Mouse (Mus musculus): Measurements from ENCODE around the gene Zmynd8. TPM values are rescaled to one million over a fixed set of nuclear protein-coding genes. Genes with fewer than 3 reads are reported as not detected.

Zmynd8 gene
- total RNA-seq, 2 experiments from 2014 or later = 33.7 to 53.0 TPM

GRCm38 (mm10) chr2:165840852-165841251, 58.0 kb downstream of the Zmynd8 start:
- no peak for ATAC-seq (replicated peaks; ENCODE audit: poor library complexity, severe bottlenecking)

GRCm38 (mm10) chr2:165839317-165839652, 59.5 kb downstream of the Zmynd8 start:
- no peak for ATAC-seq (replicated peaks; ENCODE audit: poor library complexity, severe bottlenecking)

- no peak for ATAC-seq (replicated peaks; ENCODE audit: poor library complexity, severe bottlenecking)
These were observed 60.1 kb downstream of the Zmynd8 start for GRCm38 (mm10) chr2:165838606-165839316.

- ATAC-seq (replicated peaks; ENCODE audit: poor library complexity, severe bottlenecking) = no peak
These were observed 64.2 kb downstream of the Zmynd8 start for GRCm38 (mm10) chr2:165834601-165835000.

GRCm38 (mm10) chr2:165833468-165833867, 65.3 kb downstream of the Zmynd8 start:
- no peak for ATAC-seq (replicated peaks; ENCODE audit: poor library complexity, severe bottlenecking)

GRCm38 (mm10) chr2:165832720-165833119, 66.1 kb downstream of the Zmynd8 start:
- no peak for ATAC-seq (replicated peaks; ENCODE audit: poor library complexity, severe bottlenecking)

GRCm38 (mm10) chr2:165832295-165832694, 66.5 kb downstream of the Zmynd8 start:
- ATAC-seq (replicated peaks; ENCODE audit: poor library complexity, severe bottlenecking) = no peak

GRCm38 (mm10) chr2:165831637-165832289, 67.1 kb downstream of the Zmynd8 start:
- no peak for ATAC-seq (replicated peaks; ENCODE audit: poor library complexity, severe bottlenecking)

GRCm38 (mm10) chr2:165828770-165829169, 70.0 kb downstream of the Zmynd8 start:
- no peak for ATAC-seq (replicated peaks; ENCODE audit: poor library complexity, severe bottlenecking)

GRCm38 (mm10) chr2:165825964-165826712, 72.7 kb downstream of the Zmynd8 start:
- ATAC-seq (replicated peaks; ENCODE audit: poor library complexity, severe bottlenecking) = peak; percentile 49

GRCm38 (mm10) chr2:165825261-165825900, 73.4 kb downstream of the Zmynd8 start:
- no peak for ATAC-seq (replicated peaks; ENCODE audit: poor library complexity, severe bottlenecking)

- ATAC-seq (replicated peaks; ENCODE audit: poor library complexity, severe bottlenecking) = no peak
These were observed 74.0 kb downstream of the Zmynd8 start for GRCm38 (mm10) chr2:165824826-165825225.

GRCm38 (mm10) chr2:165822478-165822877, 76.3 kb downstream of the Zmynd8 start:
- ATAC-seq (replicated peaks; ENCODE audit: poor library complexity, severe bottlenecking) = no peak

- ATAC-seq (replicated peaks; ENCODE audit: poor library complexity, severe bottlenecking) = no peak
These were observed 77.1 kb downstream of the Zmynd8 start for GRCm38 (mm10) chr2:165821671-165822070.

- no peak for ATAC-seq (replicated peaks; ENCODE audit: poor library complexity, severe bottlenecking)
These were observed 78.2 kb downstream of the Zmynd8 start for GRCm38 (mm10) chr2:165820504-165821095.

- ATAC-seq (replicated peaks; ENCODE audit: poor library complexity, severe bottlenecking) = no peak
These were observed 78.7 kb downstream of the Zmynd8 start for GRCm38 (mm10) chr2:165820073-165820472.

GRCm38 (mm10) chr2:165818985-165819948, 79.5 kb downstream of the Zmynd8 start:
- peak; percentile 76 for ATAC-seq (replicated peaks; ENCODE audit: poor library complexity, severe bottlenecking)

- ATAC-seq (replicated peaks; ENCODE audit: poor library complexity, severe bottlenecking) = no peak
These were observed 80.2 kb downstream of the Zmynd8 start for GRCm38 (mm10) chr2:165818570-165818969.

- ATAC-seq (replicated peaks; ENCODE audit: poor library complexity, severe bottlenecking) = no peak
These were observed 81.4 kb downstream of the Zmynd8 start for GRCm38 (mm10) chr2:165817437-165817836.

Data from granulocyte monocyte progenitor cell, adult 5-6 weeks (primary cell).